Mouse (Mus musculus): ENCODE results near the gene Atp8b5.

The Atp8b5 gene

DNA sequence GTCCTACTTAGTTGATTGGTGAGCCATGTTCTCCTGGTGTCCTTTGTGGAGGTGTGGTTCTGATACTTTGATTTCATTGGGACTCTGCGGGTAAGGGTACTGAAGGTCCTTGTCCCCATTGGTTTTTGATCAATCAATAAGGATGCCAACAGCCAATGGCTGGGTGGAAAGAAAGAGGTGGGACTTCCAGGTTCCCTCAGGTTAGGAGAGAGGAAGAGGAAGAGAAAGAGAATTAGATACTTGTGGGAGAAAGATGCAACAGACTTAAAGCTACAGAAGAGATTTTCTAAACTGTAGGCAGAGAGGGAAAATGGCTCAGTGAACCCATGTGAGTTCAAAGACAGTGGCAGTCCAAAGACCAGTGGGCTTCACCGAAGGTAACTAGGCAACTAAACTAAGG, 60.2 kb downstream of the Atp8b5 start:
- DNase-seq: no peak

DNA sequence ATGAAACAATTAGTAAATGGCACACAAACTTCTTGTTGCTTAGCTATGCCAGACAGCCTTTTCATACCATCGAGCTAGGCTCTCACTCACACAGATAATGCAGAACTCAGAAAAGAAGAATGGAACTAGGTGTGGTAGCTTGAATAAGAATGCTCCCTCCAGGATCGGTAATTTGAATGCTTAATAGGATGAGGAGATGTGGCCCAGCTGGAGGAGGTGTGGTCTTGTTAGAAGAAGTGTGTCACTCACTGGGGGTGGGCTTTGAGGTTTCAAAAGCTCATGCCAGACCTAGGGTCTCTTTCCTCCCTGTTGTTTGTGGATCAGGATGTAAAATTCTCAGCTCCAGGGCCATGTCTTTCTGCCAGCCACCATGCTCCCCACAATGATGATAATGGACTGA, 67.8 kb downstream of the Atp8b5 start:
- DNase-seq: no peak

DNA sequence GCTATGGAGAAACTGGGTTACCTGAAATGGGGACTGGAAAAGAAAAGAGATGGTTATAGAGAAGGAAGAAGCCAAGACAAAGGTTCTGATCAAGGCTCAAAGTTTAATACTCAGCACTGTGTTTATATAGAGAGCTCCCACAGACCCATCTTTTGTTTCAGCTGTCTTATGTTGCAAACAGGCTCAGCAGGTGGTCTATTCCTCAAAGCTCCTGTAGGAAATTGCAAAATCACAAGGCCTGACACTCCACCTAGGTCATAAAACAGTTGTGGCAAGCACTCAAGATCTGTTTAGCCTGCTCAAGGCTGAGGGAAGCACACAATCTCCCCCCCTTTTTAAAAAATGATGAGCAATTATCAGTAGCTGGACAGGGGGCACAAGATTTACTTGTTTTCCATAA, 69.2 kb downstream of the Atp8b5 start:
- DNase-seq: no peak

DNA sequence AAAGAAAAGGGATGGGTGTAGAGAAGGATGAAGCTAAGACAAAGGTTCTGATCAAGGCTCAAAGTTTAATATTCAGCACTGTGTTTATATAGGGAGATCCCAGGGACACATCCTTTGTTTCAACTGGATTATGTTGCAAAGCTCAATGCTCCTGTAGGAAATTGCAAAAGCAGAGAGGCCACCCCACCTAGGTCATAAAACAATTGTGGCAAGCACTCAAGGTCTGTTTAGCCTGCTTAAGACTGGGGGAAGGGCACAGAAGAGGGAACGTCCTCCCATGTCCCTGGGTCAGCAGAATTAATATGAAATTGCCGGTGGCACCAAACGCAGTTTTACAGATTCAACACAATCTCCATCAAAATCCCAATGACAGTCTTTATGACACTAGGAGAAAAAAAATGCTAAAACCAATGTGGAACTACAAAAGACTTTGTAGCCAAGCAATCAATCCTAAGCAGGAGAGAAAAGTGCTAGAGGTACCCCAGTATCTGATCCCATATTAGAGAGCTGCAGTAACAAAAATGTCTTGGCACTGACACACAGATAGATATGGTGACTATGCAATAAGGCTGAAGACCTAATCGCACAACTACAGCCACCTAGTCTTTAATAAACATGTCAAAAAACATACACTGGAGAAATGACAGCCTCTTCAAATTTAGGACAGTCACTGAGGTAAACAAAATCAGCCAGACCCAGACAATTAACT, 73.3 kb downstream of the Atp8b5 start:
- no peak for DNase-seq

DNA sequence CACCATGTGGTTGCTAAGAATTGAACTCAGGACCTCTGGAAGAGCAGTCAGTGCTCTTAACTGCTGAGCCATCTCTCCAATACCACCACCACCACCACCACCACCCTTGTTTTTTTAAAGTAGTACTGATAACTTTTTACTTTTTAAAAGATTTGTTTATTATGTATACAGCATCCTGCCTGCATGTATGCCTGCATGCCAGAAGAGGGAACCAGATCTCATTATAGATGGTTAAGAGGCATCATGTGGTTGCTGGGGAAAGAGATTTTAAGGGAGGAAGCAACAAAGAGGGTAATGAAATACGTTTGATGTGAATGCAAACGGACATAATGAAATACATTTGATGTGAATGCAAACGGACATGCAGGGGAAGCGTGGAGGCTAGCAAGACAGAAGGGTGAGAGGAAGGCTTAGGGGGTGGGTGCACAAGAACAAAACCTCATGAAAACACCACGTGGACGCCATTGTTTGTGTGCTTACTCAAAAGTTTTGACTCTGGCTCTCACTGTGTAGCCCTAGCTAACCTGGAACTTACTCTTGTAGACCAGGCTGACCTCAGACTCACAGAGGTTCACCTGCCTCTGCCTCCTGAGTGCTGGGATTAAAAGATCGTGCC, 74.4 kb downstream of the Atp8b5 start:
- peak; percentile 10 for DNase-seq

DNA sequence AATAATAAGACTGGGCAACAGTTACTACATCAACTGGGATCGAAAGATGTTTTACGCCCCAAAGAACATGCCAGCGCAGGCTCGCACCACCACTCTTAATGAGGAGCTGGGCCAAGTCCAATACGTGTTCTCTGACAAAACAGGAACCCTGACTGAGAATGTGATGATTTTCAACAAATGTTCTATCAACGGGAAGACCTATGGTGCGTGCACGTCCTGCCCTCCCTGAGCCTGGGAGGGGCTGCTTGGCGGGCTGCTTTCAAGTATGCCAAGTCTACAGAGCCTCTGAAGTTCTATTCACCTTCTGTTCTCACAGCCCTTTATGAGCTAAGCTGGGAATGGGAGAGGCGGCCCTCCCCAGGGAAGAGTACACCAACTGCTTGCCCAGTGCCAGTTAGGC, 75.5 kb downstream of the Atp8b5 start:
- no peak for DNase-seq

DNA sequence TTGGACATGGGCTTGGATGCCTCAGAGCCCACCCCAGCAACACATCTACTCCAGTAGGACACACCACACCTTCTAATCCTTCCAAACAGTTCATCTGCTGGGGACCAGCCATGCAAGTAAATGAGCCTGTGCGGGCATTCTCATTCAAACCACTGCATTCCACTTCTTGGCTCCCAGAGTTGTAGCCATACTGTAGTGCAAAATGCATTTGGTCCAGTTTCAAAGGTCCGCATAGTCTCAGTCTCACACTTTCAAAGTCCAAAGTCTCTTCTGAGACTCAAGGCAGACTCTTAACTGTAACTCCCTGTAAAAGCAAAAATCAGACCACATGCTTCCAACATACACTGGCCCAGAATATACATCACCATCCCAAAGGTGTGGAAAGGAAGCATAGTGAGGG, 78.0 kb downstream of the Atp8b5 start:
- DNase-seq: no peak

DNA sequence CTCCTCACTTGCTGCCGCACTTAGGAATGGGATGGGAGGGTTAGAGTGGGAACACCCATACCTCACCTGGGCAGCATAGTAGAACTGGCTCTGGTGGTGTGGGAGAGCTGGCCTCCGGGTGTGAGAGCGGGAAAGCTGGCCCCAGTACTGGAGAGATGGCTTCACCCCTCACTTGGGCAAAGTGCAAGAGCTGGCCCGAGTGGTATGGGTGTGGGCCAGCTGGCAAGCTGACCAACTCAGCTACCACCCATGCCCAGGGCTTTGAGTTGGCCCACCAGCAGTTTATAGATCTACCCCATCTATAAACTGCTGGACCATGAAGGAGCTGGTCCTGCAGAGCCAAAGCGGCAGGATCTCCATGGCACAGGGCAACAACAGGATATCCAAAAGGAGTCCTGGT, 82.2 kb downstream of the Atp8b5 start:
- no peak for DNase-seq

DNA sequence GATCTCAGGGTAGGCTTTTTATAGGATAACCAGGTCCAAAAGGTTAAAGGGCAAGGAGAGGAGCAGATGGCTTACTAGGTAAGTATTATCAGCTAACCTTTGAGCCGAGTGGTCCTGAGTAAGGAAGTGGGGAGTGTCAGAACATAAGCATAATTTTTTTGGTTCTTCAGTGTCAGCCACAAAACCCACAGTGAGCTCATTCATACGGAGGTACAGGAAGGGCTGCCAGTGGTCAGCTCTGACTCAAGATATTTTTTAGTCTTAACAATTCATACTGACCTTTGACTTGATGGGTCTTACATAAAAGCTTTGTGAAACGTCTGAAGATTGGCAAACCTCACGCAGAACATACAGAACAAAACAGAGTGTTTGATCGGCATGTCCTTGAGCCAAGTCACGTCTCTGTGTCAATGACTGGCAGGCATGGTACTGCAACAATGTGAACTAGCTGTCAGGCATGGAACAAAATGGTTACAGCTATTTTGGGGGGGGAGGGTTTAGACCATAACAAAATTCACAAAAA, 83.1 kb downstream of the Atp8b5 start:
- DNase-seq: no peak

DNA sequence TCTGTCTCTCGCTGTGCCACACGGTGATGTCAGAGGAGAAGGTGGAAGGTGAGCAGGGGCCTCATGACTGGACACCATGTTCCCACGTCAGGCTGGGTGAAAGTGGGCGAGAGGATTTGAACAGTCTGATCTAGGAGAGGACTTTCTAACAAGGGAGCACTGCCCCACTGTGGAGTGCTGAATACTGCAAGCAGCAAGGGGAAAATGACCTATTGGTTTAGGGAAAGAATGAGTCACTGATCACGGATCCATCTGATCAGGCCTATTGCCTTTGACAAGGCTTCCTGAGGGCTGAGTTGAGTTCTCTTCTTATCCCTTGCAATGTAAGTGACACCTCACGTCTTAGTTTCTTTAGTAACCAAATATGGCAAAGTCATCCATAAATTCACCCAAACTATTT, 86.7 kb downstream of the Atp8b5 start:
- DNase-seq: no peak

DNA sequence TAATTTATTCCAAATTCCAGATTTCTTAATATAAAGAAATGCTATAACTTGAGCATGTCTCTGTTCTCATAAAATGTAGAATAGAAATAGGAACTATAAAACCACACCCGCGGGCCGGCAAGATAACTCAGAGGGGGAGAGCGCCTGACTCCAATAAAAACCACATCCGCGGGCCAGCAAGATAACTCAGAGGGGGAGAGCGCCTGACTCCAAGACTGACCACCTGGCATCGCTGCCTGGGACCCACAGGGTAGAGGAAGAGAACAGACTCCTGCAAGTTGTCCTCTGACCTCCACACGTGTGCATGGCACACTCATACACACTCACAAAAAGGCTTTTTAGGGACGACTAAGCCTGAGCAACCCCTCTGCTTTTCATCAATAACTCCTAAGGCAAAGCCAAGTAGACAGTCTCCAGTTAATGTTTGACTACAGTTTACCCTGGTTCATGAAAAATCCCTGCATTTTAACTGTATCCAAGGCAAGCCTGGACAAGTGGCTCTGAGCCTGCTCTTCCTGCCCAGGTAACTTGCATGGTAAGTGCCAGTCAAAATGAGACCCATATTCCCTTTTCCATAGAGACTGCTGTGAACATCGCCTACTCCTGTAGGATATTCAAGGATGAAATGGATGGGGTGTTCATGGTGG, 98.1 kb downstream of the Atp8b5 start:
- DNase-seq: no peak

DNA sequence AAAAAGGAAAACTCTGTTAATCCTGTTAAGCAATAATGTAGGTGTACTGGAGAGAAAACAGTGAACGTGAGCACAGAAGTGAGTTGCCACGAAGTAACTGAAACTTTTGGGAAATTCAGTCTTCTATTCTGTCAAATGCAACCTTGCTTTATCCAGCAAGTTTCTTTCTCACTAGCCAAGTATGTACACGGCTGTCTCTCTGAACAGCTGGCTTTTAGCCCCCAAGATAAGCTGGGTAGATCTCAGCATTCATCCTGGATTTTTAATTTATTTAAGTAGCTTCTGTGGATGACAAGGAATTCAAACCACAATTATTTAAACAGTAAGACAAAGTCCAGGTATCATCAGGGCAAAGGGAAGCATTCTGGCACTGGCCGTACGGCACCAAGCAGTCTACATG, 100.3 kb downstream of the Atp8b5 start:
- DNase-seq: no peak

DNA sequence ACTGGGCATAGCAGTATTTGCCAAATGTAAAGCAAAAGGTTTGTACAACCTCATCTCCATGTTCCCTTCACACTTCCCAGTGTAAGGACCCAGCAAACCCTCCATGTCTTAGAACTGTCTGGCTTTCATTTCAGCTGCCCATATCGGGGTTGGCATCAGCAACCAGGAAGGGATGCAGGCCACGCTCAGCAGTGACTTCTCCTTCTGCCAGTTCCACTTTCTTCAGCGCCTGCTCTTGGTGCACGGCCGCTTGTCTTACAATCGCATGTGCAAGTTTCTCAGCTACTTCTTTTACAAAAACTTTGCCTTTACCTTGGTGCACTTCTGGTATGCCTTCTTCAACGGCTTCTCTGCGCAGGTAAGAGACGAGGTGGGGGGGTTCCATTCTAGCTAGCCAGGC, 100.8 kb downstream of the Atp8b5 start:
- no peak for DNase-seq

DNA sequence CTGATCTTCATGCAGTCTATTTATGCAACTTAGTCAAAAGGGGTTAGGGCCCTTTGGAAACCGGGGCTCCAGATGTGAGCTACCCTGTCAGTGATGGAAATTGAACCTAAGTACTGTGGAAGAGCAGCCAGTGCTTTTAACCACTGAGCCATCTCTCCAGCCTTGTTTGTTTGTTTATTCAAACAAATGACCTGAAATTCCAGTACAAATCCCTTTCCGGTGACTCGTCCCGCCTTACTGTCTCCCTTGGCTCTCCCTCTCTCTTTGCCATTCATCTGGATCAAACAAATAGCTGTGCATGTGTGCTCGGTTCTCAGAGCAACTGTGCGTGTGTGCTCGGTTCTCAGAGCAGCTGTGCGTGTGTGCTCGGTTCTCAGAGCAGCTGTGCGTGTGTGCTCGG, 104.4 kb downstream of the Atp8b5 start:
- no peak for DNase-seq

DNA sequence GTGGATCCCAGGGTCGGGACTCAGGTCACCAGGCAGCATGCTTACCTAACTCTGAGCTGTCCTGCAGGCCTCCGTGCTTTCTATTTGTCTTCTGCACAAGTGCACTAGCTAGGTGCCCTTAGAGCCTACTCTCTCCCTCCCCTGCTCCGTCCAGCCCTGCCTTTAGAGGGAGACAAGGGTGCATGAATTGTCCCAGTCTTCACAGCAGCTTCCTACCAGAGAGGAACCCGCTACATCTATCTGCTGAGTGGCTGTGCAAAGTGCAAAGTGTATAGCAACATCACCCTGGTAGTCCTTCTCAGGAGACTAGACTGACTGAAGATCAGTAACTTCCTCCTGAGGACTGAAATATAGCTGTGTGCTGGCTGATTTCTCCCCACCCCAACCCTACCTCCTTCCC, 105.2 kb downstream of the Atp8b5 start:
- DNase-seq: no peak

DNA sequence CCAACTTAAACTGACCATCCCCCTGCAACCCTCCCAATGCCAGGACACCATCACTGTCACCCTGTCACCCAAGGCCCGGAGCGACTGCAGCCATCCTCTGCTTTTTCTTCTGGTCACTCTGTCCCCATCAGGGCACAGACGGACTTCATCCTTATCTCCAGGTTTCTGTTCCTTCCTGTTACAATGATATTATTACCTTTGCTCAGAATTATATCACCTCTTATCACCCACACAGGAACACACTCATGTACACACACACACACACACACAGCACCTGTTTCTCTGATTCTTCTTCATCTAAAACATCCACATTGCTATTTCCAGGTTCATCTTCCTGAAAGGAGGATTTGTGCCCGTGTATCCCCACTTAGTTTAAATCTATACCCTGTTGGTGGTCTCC, 107.3 kb downstream of the Atp8b5 start:
- no peak for DNase-seq

DNA sequence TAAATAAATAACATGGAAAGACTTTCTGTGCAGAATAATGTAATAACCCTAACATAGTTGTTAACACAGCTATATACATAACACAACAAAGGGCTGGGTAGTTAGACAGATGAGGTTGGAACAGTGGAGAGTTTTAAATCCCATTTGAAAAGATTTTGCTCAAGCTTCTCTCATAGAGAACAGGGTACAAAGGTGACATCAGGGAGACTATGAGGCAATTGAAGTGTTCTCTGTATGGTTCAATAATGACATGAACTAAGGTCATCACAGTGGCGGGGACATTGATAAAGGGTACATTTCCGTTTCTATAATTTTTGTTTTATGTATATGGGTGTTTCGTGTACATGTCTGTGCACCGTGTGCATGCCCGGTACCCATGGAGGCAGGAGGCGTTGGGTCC, 112.6 kb downstream of the Atp8b5 start:
- DNase-seq: no peak

DNA sequence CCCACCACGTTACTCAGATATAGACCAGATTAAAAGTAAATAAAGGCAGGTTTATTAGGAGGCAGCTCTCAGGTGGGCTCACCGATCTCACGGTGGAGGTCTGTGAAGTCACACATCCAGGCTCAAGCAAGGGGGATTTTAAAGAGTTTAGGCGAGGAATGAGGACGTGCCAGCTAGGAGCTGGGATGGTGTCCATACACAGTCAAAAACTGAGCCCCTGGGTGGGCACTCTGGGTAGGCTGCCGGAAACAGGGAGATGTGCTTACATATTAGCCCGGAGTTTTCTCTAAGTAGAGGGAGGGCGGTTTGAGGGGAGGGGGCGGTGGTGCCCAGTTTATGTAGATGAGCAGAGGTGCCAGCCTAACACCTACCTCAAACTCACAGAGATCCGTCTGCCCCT, 114.0 kb downstream of the Atp8b5 start:
- DNase-seq: no peak

DNA sequence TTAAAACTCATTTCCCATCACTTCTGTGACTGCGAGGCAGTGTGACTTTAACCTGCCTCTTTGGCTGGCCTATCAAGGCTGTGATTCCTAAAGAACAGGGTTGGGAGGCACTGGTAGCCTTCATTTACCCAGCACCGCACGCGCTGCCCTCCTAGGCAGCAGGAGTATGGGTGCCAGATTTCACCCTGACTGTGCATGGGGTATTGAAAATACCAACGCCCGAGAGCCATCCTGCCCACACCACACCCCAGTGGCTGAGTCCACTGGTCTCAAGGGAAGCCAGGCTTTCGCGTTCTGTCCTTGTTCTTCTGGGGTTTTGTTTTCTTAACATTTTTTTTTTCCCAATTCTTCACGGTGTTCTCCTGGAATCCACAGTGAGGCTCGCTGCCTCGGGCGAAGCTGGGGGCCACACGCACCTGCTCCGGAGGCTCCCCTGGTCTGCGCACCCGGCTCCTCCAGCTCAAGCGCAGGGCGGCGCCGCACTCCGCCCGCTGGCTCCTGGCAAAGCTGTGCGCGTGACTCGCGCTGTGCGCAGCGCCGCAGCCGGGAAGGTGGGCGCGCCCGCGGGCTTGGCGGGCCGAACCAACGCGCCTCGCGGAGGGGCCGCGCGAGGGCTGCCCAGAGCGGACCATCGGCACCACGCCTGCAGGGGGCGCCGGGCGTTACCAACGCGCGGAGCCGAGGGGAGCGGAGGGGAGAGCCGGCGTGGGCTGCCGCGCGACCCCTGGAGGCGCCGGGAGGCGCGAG, 114.6 kb downstream of the Atp8b5 start, which contains the start of gene Rusc2:
TSS of gene Rusc2 (plus strand) at position 572 of the 747 bp plus-strand sequence.
- peak; percentile 93 for DNase-seq

DNA sequence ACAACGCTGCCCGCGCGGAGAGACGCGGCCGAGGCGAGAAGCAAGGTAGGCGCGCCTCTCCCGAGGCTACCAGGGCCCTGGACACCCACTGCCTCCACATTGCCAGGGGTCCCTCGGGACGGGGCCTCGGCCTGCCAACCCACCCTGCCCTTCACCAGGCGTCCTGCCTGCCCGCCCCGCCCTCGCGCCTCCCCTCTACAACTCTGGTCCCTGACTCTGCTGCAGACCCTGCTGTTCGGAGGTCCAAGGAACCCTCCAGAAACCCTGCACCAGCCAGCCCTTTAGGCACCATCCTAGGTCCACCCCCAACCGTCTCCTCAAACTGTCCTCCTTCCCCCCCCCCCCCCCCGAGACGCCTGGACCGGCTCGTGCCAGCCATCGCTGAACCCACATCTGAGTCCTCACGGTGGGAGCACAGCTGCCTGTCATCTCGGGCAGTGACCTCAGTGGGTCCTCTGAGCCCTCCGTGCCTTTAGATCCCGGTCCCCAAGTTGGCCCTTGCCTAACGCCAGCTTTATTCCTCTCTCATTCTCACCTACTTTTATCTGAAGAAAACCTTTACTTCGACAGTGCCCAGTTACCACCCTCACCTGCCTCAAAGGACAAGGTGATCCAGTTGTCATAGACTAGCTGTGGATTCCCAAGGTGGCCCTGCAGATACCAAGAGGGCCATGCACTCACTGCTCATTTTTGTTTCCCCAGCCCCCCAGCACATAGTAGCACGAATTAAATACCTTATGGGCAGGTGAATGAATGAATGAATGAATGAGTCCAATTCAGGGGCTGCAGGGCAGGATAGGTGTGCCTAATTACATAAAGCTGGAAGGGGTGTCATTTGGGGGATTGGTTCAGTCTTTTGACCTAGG, 115.4 kb downstream of the Atp8b5 start:
- DNase-seq: no peak

DNA sequence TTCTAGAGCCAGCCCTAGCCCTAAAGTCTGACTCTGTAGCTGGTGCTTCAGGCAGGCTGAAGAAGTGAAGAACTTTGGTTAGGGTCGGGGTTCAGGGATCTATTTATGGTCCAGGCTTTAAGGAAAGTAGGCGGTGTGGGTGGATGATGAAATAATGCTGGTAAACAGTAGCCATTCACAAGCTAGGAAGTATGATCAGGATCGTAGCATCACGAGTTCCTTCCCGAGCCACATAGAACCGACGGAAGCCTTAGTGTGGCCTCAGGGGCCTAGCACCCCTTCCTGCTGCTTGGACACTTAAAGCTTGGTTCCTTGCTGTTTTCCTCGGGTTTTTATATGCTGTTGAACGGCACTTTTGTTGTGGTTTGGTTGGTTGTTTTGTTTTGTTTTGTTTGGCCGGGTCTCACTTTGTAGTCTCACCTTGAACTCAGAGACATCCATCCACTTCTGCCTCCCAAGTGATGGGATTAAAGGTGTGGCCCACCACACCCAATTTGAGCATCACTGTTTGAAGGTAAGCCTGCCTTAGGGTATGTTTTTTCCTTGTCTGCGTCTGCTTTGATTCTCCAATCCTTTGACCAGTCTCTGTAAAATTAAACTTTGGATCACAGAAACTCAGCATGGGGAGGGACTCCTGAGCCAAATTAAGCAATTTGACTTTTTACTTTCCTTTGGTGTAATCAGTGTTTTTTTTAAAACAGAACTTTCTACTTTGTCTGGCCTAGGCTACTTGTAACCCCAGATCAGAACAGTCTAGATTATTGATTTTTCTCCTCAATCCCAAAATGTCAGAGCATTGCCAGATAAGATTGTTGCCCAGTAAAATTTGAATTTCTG, 116.5 kb downstream of the Atp8b5 start:
- DNase-seq: no peak

DNA sequence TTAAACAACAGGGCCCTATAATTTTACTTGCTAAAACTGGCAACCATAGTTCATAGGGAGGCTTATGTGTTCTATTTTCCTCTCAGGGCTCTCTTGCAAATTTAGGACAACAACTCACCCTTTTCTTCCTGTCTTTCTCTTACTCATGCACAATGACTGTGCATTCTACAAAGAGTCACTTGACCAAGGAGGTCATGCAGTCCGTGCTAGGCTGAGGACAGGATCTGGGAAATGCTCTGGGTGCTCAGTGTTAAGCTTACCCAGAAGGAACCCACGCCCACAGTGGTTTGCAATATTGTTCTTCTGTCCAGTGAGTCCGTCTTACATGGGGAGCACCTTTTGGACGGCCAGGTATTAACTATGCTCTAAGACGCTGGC, 117.1 kb downstream of the Atp8b5 start:
- DNase-seq: no peak
